Mouse (Mus musculus) kidney, embryonic 14.5 days (tissue): ENCODE data around the gene Fscn3. TPM values are rescaled to one million over a fixed set of nuclear protein-coding genes. Genes with fewer than 3 reads are reported as not detected.
A peak's percentile ranks its signal among the peaks of the same experiment; 100 is the strongest.

Experiments
- ATAC-seq: fragments of 200-750 bp; cut with Nextera tagmentation; 2 replicates; pipeline ENCODE4 v1.8.0; 2017; ENCODE audit warnings: moderate number of reproducible peaks, mild to moderate bottlenecking, moderate TSS enrichment, moderate library complexity; ENCODE audit not compliant: low FRiP score, low TSS enrichment
- H3K27ac ChIP-seq: fragments of 300-500 bp; sonication (generic); 2 replicates; pipeline ENCODE4 v1.5.1; 2014; ENCODE audit warnings: low read depth, mild to moderate bottlenecking, low read length, moderate library complexity, mixed read lengths
- H3K27me3 ChIP-seq: fragments of 300-500 bp; sonication (generic); 2 replicates; pipeline ENCODE4 v1.6.1; 2014; ENCODE audit warnings: mild to moderate bottlenecking, low read length; ENCODE audit not compliant: control insufficient read depth, insufficient read depth
- H3K36me3 ChIP-seq: fragments of 300-500 bp; sonication (generic); 2 replicates; pipeline ENCODE4 v1.6.1; 2014; ENCODE audit warnings: low read length, mixed read lengths; ENCODE audit not compliant: control insufficient read depth, insufficient read depth
- H3K4me1 ChIP-seq: fragments of 300-500 bp; sonication (generic); 2 replicates; pipeline ENCODE4 v1.6.1; 2014; ENCODE audit warnings: low read length, mixed read lengths; ENCODE audit not compliant: control insufficient read depth, insufficient read depth
- H3K4me2 ChIP-seq: fragments of 300-500 bp; sonication (generic); replicated peaks from 2 replicates; pipeline ENCODE4 v1.6.1; 2014; ENCODE audit warnings: low read depth, mild to moderate bottlenecking, low read length
- H3K4me3 ChIP-seq: fragments of 300-500 bp; sonication (generic); 2 replicates; pipeline ENCODE4 v1.5.1; 2014; ENCODE audit warnings: mild to moderate bottlenecking, low read length
- H3K9ac ChIP-seq: fragments of 300-500 bp; sonication (generic); 2 replicates; pipeline ENCODE4 v1.6.1; 2014; ENCODE audit warnings: low read depth, mild to moderate bottlenecking, low read length, moderate library complexity
- H3K9me3 ChIP-seq: fragments of 300-500 bp; sonication (generic); 2 replicates; pipeline ENCODE4 v1.6.1; 2016; ENCODE audit warnings: low read length; ENCODE audit not compliant: control insufficient read depth
- WGBS: fragments of 180-500 bp; shearing (Covaris S2); extraction: QIAGEN DNeasy Blood & Tissue Kit; methylation state at CpG from one replicate; pipeline ENCODE4 v1.1.7; 2014; 5-methylcytosine and 5-hydroxymethylcytosine counted together
- polyA plus RNA-seq: library from polyadenylated mRNA; unstranded; fragments of >200 nt; fragmentation: Nextera tagmentation; extraction: Ambion mirVana; gene quantifications from 2 replicates; pipeline ENCODE4 v1.2.1, GENCODE M21; 2014

The Fscn3 gene
- polyA plus RNA-seq, 1 experiment from 2014 or later, result not detected

DNA sequence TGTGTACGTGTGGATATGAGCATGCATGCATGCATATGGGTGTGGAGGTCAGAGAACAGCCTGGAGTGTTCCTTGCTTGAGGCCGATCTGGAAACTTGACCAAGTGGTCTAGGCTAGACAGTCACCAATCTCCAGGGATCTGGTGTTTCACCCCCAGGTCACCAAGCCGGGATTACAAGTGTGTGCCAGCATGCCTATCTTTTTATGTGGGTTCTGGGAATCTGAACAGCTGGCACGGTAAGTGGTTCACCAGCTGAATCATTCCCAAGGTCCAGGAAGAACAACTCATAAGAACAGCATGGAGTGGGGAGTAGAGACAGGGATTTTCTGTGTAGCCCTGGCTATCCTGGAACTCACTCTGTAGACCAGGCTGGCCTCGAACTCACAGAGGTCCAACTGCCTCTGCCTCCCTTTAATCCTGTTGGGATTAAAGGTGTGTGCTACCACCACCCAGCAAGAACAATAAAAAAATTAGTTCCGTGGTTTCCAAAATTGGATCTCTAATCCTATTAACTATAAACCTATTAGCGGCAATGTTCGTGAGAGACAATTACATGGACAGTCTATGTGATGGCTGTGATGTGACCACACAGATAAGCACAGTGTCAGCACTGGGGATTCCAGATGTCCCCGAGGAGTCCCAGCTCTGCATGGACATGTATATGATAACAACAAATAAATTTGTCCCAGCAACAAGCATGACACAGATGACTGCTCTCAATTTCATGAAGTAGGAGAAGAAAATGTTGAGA is 43.9 kb downstream of the Fscn3 start:
- no peaks in the 10 kb centered on the region for H3K27me3 ChIP-seq
- H3K9me3 ChIP-seq, result no peaks in the 10 kb centered on the region
- H3K9ac ChIP-seq, result no peak overlapping the region
- no peak for ATAC-seq
- H3K27ac ChIP-seq, result no peak overlapping the region
- H3K4me2 ChIP-seq, result no peak overlapping the region
- H3K36me3 ChIP-seq, result no peaks in the 10 kb centered on the region
- no peak overlapping the region for H3K4me3 ChIP-seq
- WGBS, result 90% methylated on average over 9 of the region's 9 CpGs
- H3K4me1 ChIP-seq, result no peaks in the 10 kb centered on the region

- Histone ChIP-seq H3K27me3 (no peaks in the 10 kb centered on the region), H3K4me2 (no peak overlapping the region), H3K4me3 (no peak overlapping the region), H3K36me3 (no peaks in the 10 kb centered on the region), H3K9me3 (no peaks in the 10 kb centered on the region), H3K9ac (no peak overlapping the region), H3K4me1 (no peaks in the 10 kb centered on the region), H3K27ac (no peak overlapping the region)
- 83% methylated on average over 4 of the region's 4 CpGs for WGBS
- no peak for ATAC-seq
Observed at GRCm38 (mm10) chr6:28474211-28474610, 46.6 kb downstream of the Fscn3 start.

DNA sequence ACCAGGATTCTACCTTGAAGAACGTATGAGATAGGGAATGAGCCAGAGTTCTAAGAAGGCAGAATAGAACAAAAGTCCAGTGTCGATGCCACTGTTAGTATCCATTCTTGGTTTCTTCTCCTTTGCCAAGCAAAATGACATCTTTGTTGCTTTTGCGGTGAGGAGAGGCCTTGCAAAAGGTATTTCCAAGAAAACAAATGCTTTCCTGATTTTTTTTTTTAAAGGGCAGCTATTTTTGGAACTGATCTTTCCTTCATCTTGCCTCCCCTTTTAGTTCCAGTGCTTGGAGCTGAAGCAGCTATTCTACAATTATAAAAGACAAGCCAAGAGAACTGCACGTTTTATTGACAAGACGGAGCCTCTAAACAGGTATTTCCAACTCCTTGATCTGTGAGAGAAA is 47.2 kb downstream of the Fscn3 start, which contains the start of gene Snd1:
Gene Snd1, plus strand, starts transcription at position 301 of the 400 bp plus-strand sequence.
- Histone ChIP-seq H3K36me3 (no peaks in the 10 kb centered on the region), H3K9ac (no peak within 1 kb of the TSS), H3K4me2 (no peak within 1 kb of the TSS), H3K9me3 (no peaks in the 10 kb centered on the region), H3K4me1 (no peaks in the 10 kb centered on the region), H3K4me3 (no peak within 1 kb of the TSS), H3K27ac (no peak within 1 kb of the TSS), H3K27me3 (no peaks in the 10 kb centered on the region)
- ATAC-seq, result no peak
- 88% methylated on average over 5 of the region's 5 CpGs for WGBS

DNA sequence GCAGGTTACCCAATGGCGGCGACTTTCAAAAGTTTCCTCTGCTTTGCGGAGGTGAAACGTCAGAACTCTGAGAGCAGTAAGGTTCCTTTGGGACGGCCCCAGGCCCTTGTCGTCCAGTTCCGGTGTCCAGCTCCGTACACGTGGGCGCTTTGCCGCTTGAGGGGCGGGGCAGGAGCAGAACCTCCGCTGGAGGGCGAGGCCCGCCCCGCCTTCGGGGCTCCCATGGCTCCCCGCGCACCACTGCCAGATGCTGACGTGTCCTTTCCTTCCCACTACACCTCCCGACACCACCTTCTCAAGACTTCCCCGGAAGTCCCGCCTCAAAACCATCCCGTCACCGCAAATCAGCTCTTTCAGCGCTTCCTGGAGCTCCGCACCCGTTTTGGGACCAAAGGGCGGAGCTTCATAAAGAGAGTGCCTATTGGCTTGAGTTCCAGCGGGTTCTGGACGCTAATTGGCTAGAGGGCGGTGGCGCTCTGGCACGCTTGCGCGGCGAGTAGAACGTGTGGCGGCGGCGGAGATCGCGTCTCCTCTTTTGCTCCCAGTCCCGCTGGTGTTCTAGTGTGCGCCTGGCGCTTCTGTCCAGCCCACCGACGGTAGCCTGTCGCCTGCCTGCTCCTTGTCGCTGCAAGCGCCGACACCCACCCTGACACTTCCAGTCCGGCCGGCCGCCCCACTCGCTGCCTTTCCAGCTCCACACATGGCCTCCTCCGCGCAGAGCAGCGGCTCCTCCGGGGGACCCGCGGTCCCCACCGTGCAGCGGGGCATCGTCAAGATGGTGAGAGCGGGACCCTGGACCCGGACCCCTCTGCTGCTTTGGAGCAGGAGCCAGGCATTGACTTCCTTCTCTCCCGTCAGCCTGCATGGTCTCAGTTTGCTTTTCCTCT is 52.5 kb downstream of the Fscn3 start:
- ATAC-seq, result peak; percentile 99
- Histone ChIP-seq H3K9ac (peak overlapping the region; percentile 86), H3K36me3 (peaks cover 4% of the 10 kb centered on the region; the same call in 1 of the 2 replicates), H3K27ac (peak overlapping the region; percentile 82), H3K4me2 (peak overlapping the region; percentile 67), H3K27me3 (no peaks in the 10 kb centered on the region), H3K4me1 (peaks cover 24% of the 10 kb centered on the region), H3K9me3 (no peaks in the 10 kb centered on the region), H3K4me3 (peak overlapping the region; percentile 83)
- WGBS, result under 1% methylated on average over 68 of the region's 68 CpGs

DNA sequence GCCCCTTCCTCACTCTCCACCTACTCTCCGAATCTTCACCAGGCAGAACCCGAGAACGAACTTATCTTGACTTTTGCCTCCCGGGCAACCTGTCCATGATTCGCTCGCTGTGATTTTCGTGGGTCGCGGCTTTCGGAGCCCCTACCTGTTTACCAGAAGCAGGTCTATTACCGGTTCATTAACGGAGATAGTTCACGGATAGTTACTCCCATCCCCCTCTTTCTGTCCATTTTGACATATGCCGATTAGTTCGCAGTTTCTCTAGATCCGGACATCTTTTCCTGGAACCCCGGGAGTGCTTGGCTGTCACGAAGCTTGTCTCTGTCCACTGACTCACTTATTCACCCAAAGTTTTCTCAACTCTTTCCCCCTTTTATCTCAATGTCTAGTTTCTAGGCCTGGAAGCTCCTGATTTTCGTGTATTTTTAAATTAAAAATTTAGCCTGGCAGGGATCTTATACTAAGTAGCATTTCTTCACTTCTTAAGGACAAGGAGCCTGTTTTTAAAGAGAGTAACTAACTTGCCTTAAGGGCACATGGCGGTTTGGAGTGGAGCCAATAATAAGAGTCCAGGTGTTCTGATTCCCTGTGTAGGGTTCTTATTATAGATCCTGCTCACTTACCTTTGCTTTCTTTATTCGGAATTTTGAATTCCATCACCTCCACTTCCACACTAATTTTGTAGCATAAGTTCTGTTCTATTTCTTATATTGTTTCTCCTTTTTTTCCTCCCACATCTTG is 53.3 kb downstream of the Fscn3 start:
- no peak for ATAC-seq
- Histone ChIP-seq H3K36me3 (peaks cover 12% of the 10 kb centered on the region; the same call in 1 of the 2 replicates), H3K4me3 (peak overlapping the region; percentile 83), H3K27ac (no peak overlapping the region), H3K9ac (peak overlapping the region; percentile 86), H3K4me1 (peaks cover 24% of the 10 kb centered on the region), H3K27me3 (no peaks in the 10 kb centered on the region), H3K4me2 (peak overlapping the region; percentile 67), H3K9me3 (no peaks in the 10 kb centered on the region)
- WGBS, result 5% methylated on average over 21 of the region's 21 CpGs

- no peak for ATAC-seq
- no peak overlapping the region for H3K9ac ChIP-seq
- no peak overlapping the region for H3K27ac ChIP-seq
- H3K4me2 ChIP-seq, result no peak overlapping the region; the same call in 1 of the 2 replicates
- H3K27me3 ChIP-seq, result no peaks in the 10 kb centered on the region
- 64% methylated on average over 4 of the region's 4 CpGs for WGBS
- peaks cover 13% of the 10 kb centered on the region; the same call in 1 of the 2 replicates for H3K36me3 ChIP-seq
- peaks cover 29% of the 10 kb centered on the region for H3K4me1 ChIP-seq
- no peaks in the 10 kb centered on the region for H3K9me3 ChIP-seq
- no peak overlapping the region for H3K4me3 ChIP-seq
Observed at GRCm38 (mm10) chr6:28482711-28483315, 55.2 kb downstream of the Fscn3 start.

- 83% methylated on average over 2 of the region's 2 CpGs for WGBS
- H3K9ac ChIP-seq, result no peak overlapping the region
- no peak for ATAC-seq
- H3K36me3 ChIP-seq, result peaks cover 23% of the 10 kb centered on the region; the same call in 1 of the 2 replicates
- H3K27me3 ChIP-seq, result no peaks in the 10 kb centered on the region
- H3K4me1 ChIP-seq, result peaks cover 31% of the 10 kb centered on the region
- no peak overlapping the region for H3K27ac ChIP-seq
- H3K9me3 ChIP-seq, result no peaks in the 10 kb centered on the region
- H3K4me2 ChIP-seq, result no peak overlapping the region
- no peak overlapping the region for H3K4me3 ChIP-seq
Observed at GRCm38 (mm10) chr6:28486008-28486407, 58.4 kb downstream of the Fscn3 start.

GRCm38 (mm10) chr6:28486471-28486870 is 58.9 kb downstream of the Fscn3 start:
- H3K27ac ChIP-seq, result no peak overlapping the region
- H3K4me2 ChIP-seq, result no peak overlapping the region
- peaks cover 23% of the 10 kb centered on the region; the same call in 1 of the 2 replicates for H3K36me3 ChIP-seq
- H3K9ac ChIP-seq, result no peak overlapping the region
- H3K4me3 ChIP-seq, result no peak overlapping the region
- peaks cover 27% of the 10 kb centered on the region for H3K4me1 ChIP-seq
- WGBS, result 81% methylated on average over 2 of the region's 2 CpGs
- ATAC-seq, result no peak
- no peaks in the 10 kb centered on the region for H3K9me3 ChIP-seq
- H3K27me3 ChIP-seq, result no peaks in the 10 kb centered on the region
